Mouse (Mus musculus): ENCODE data around the gene Gbp3. TPM values are rescaled to one million over a fixed set of nuclear protein-coding genes. Genes with fewer than 3 reads are reported as not detected.

Gbp3 gene
- polyA plus RNA-seq, 1 experiment = 33.3 TPM

DNA sequence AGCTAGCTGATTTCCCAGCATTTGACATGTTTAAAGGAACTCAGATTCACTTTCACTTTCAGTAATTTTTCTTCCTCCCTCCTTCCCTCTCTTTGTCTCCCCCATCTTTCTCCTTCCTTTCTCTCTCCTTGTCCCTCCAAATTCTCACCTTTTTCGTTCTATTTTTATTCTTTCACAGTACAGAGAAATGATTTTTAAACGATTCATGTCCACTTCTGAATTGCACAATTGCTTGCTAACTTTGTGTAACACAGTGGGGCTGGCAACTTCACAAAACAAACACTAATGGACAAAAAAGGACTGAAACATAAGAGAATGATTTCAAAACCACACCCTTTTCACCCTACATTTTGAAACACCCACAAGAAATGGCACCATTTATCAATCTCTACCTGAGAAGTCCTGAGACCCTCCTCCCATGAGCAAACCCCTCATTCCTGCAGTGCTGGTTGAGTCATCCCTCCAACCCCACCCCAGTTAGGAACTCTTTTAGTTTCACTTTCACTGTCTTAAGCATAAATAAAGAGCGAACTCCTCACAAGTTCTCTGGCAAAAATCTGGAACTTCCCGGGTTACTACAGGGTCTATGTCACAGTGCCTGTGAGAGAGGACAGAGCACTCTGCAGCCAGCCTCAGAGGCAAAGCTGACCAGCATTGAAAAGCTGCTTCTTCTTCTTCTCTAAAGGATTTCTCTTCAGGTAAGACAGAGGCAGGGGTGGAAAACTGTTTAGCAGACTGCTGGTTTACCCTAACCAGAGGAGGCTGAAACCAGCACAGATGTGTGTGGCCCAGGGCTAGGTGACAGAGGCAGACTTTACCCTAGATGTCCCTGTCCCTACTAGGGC is 60.5 kb downstream of the Gbp3 start, which contains the start of gene Gbp2:
Gbp2 (plus strand) TSS at position 492 of the 845 bp plus-strand sequence.
- peak; percentile 52 for DNase-seq
- Histone ChIP-seq H3K4me3 (replicated peaks; ENCODE audit: extremely low read depth, low read depth, low read length) (peak within 1 kb of the TSS; percentile 54), H3K4me1 (ENCODE audit: control insufficient read depth, insufficient read depth, low read length) (peaks cover 7% of the 10 kb centered on the region)
- TF ChIP-seq POLR2A (IDR thresholded peaks at IDR 0.05; ENCODE audit: borderline replicate concordance, extremely low read depth, low read depth, low read length) (no peak), CTCF (IDR thresholded peaks at IDR 0.05; ENCODE audit: insufficient read depth, low read length) (no peak)
- WGBS = 3% methylated on average over 4 of the region's 4 CpGs

DNA sequence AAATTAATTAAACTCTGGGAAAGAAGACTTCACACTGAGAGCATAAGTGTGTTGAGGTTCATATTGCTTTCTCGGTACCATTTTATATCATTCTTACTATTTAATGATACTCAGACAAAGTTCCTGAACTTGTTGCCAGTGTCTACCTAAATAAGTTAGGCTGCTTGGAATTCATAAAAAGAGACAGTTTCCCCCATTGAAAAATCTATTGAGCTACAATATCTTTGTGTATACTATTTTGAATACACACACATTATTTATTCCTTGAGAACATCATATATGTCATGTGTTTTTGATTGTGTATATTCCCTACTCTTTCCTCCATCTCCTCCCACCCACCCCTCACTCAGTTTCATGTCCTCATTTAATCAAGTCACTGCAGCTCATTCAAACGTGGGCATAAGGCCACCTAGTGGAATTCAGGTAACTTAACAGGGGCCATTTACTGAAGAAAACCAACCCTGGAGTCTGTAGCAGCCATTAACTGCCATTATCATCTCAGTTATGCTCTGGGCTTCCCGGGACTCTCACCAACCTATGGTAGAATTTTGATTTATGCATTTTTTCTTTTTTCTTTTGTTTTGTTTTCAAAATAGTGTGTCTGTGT is 61.2 kb downstream of the Gbp3 start:
- H3K4me3 ChIP-seq (replicated peaks; ENCODE audit: extremely low read depth, low read depth, low read length) = peak overlapping the region; percentile 54
- DNase-seq = no peak
- H3K4me1 ChIP-seq (ENCODE audit: control insufficient read depth, insufficient read depth, low read length) = peaks cover 7% of the 10 kb centered on the region
- WGBS = 28% methylated on average over 3 of the region's 3 CpGs
- TF ChIP-seq CTCF (IDR thresholded peaks at IDR 0.05; ENCODE audit: insufficient read depth, low read length) (0 out of 2 replicates have a peak, but pooled peaks have one; percentile 13), POLR2A (IDR thresholded peaks at IDR 0.05; ENCODE audit: borderline replicate concordance, extremely low read depth, low read depth, low read length) (no peak)

Other genes starting within 250 kb of the Gbp3 start
- 43.5 and 52.6 TPM in 2 replicates for gene Pdlim5, start 164.3 kb upstream of the Gbp3 start, polyA plus RNA-seq (2012; rRNA removed)
- gene Gbp5, start 66.0 kb upstream of the Gbp3 start, polyA plus RNA-seq (2012; rRNA removed) = 2.0 and 2.6 TPM in 2 replicates
- gene Gbp7, start 29.7 kb upstream of the Gbp3 start, polyA plus RNA-seq (2012; rRNA removed) = 4.5 and 5.8 TPM in 2 replicates
- gene Gbp2b, start 34.8 kb downstream of the Gbp3 start, polyA plus RNA-seq (2012; rRNA removed) = 0.06 and 0.11 TPM in 2 replicates
- gene Gbp2, start 60.6 kb downstream of the Gbp3 start, polyA plus RNA-seq (2012; rRNA removed) = 19.6 and 24.6 TPM in 2 replicates
- 1.4 and 2.4 TPM in 2 replicates for gene Kyat3, start 141.0 kb downstream of the Gbp3 start, polyA plus RNA-seq (2012; rRNA removed)
- 18.0 and 20.7 TPM in 2 replicates for gene Gtf2b, start 205.0 kb downstream of the Gbp3 start, polyA plus RNA-seq (2012; rRNA removed)

All from lung, adult 2 months (tissue).